Mouse (Mus musculus) MEL (cell line): Measurements from ENCODE around the gene Zfp1. TPM values are rescaled to one million over a fixed set of nuclear protein-coding genes. Genes with fewer than 3 reads are reported as not detected.
A peak's percentile ranks its signal among the peaks of the same experiment; 100 is the strongest.

Experiments
- DNase-seq: peaks from one replicate; pipeline ENCODE4 v3.0.0; 2011; ENCODE audit warnings: low read depth, low spot score
- H3K27ac ChIP-seq: 2 replicates; pipeline ENCODE4 v1.5.1; 2012; ENCODE audit warnings: low read depth, mild to moderate bottlenecking, control low read depth, low read length, moderate library complexity; ENCODE audit not compliant: control insufficient read depth
- H3K27me3 ChIP-seq, 2 experiments: fragments of 150-350 bp in 1 of 2; sonication (generic) in 1 of 2; 2 replicates each; pipeline ENCODE4 v1.6.1; 2012; ENCODE audit warnings: low read length in 2 of 2, mild to moderate bottlenecking in 2 of 2, improper control_type of control experiment in 1 of 2, moderate library complexity in 1 of 2; ENCODE audit not compliant: insufficient read depth in 2 of 2, control insufficient read depth in 1 of 2
- H3K36me3 ChIP-seq, 2 experiments: 2 replicates each; pipeline ENCODE4 v1.6.1; 2012 to 2014; ENCODE audit warnings: low read length in 2 of 2, improper control_type of control experiment in 1 of 2, inconsistent platforms in 1 of 2, mild to moderate bottlenecking in 1 of 2; ENCODE audit not compliant: insufficient read depth in 2 of 2, control insufficient read depth in 1 of 2
- H3K4me1 ChIP-seq, 2 experiments: fragments of 150-350 bp in 1 of 2; sonication (generic) in 1 of 2; 2 replicates each; pipeline ENCODE4 v1.6.1; 2012; ENCODE audit warnings: low read length in 2 of 2, improper control_type of control experiment in 1 of 2, mild to moderate bottlenecking in 1 of 2; ENCODE audit not compliant: insufficient read depth in 2 of 2, control insufficient read depth in 1 of 2
- H3K4me3 ChIP-seq, 2 experiments: fragments of 150-350 bp in 1 of 2; sonication (generic) in 1 of 2; 2 replicates each; pipeline ENCODE4 v1.5.1; 2012; ENCODE audit warnings: low read depth in 2 of 2, low read length in 2 of 2, mild to moderate bottlenecking in 2 of 2, moderate library complexity in 2 of 2, control low read depth in 1 of 2, improper control_type of control experiment in 1 of 2; ENCODE audit not compliant: control insufficient read depth in 1 of 2, insufficient read depth in 1 of 2
- H3K79me2 ChIP-seq: 2 replicates; pipeline ENCODE4 v1.6.1; 2012; ENCODE audit warnings: mild to moderate bottlenecking, low read length, moderate library complexity; ENCODE audit not compliant: control insufficient read depth, poor library complexity, insufficient read depth
- H3K9ac ChIP-seq: 2 replicates; pipeline ENCODE4 v1.6.1; 2012; ENCODE audit warnings: low read depth, mild to moderate bottlenecking, control low read depth, low read length, moderate library complexity; ENCODE audit not compliant: control insufficient read depth, poor library complexity, severe bottlenecking
- H3K9me3 ChIP-seq: fragments of 150-350 bp; sonication (generic); replicated peaks from 2 replicates; pipeline ENCODE4 v1.6.1; 2012; ENCODE audit warnings: mild to moderate bottlenecking, low read length, improper control_type of control experiment, moderate library complexity; ENCODE audit not compliant: insufficient read depth
- CTCF ChIP-seq, 3 experiments: IDR thresholded peaks in 2 of 3; conservative IDR thresholded peaks in 1 of 3; 2 replicates each; pipeline ENCODE4 v1.5.1; 2011 to 2012; ENCODE audit warnings: low read length in 3 of 3, low read depth in 2 of 3, mild to moderate bottlenecking in 2 of 3, improper control_type of control experiment in 1 of 3, inconsistent platforms in 1 of 3, mixed read lengths in 1 of 3, moderate library complexity in 1 of 3; ENCODE audit not compliant: control insufficient read depth in 1 of 3, insufficient read depth in 1 of 3, poor library complexity in 1 of 3, severe bottlenecking in 1 of 3
- GABPA ChIP-seq: IDR thresholded peaks from 2 replicates; pipeline ENCODE4 v1.6.1; 2012; ENCODE audit warnings: low read depth, mild to moderate bottlenecking, inconsistent platforms, low read length, improper control_type of control experiment, moderate library complexity
- MXI1 ChIP-seq: IDR thresholded peaks from 2 replicates; pipeline ENCODE4 v1.6.1; 2011; ENCODE audit warnings: mild to moderate bottlenecking, low read depth, low read length, improper control_type of control experiment
- MYC ChIP-seq: IDR thresholded peaks from 2 replicates; pipeline ENCODE4 v1.6.1; 2011; ENCODE audit warnings: low read depth, mild to moderate bottlenecking, low read length, improper control_type of control experiment, moderate library complexity
- NELFE ChIP-seq: IDR thresholded peaks from 2 replicates; pipeline ENCODE4 v1.6.1; 2011; ENCODE audit warnings: low read depth, low read length, improper control_type of control experiment
- NRF1 ChIP-seq: IDR thresholded peaks from 2 replicates; pipeline ENCODE4 v1.6.1; 2014; ENCODE audit warnings: low read depth, mild to moderate bottlenecking, inconsistent platforms, low read length, improper control_type of control experiment, moderate library complexity; ENCODE audit not compliant: poor library complexity, insufficient read depth, severe bottlenecking
- POLR2AphosphoS2 ChIP-seq: IDR thresholded peaks from 2 replicates; pipeline ENCODE4 v1.6.1; 2011; ENCODE audit warnings: low read length, improper control_type of control experiment
- SMC3 ChIP-seq: IDR thresholded peaks from 2 replicates; pipeline ENCODE4 v1.6.1; 2011; ENCODE audit warnings: low read depth, low read length, improper control_type of control experiment
- TAL1 ChIP-seq: IDR thresholded peaks from 2 replicates; pipeline ENCODE4 v1.6.1; 2012; ENCODE audit warnings: mild to moderate bottlenecking, inconsistent platforms, low read length, moderate library complexity, mixed read lengths
- UBTF ChIP-seq: IDR thresholded peaks from 2 replicates; pipeline ENCODE4 v1.6.1; 2012; ENCODE audit warnings: low read depth, mild to moderate bottlenecking, inconsistent platforms, low read length, improper control_type of control experiment, moderate library complexity, borderline replicate concordance; ENCODE audit not compliant: insufficient read depth
- USF1 ChIP-seq: IDR thresholded peaks from 2 replicates; pipeline ENCODE4 v1.6.1; 2014; ENCODE audit warnings: low read depth, mild to moderate bottlenecking, inconsistent platforms, low read length, improper control_type of control experiment, moderate library complexity
- ZMIZ1 ChIP-seq: IDR thresholded peaks from 2 replicates; pipeline ENCODE4 v1.6.1; 2012; ENCODE audit warnings: low read depth, mild to moderate bottlenecking, inconsistent platforms, low read length, improper control_type of control experiment, moderate library complexity
- polyA plus RNA-seq, 2 experiments: library from polyadenylated mRNA; stranded (reverse) in 1 of 2; unstranded in 1 of 2; fragments of >175 nt in 1 of 2; fragments of >200 nt in 1 of 2; gene quantifications; 2 replicates each; pipeline versions ENCODE4 v1.2.1 to v1.2.4; 2012; ENCODE audit warnings: low replicate concordance in 2 of 2, low read depth in 1 of 2; ENCODE audit not compliant: insufficient read length in 2 of 2, insufficient read depth in 1 of 2, missing spikeins in 1 of 2
- total RNA-seq: library from RNA; depleted of rRNA; stranded (reverse); fragments of 300-350 nt; gene quantifications from 2 replicates; pipeline ENCODE4 v1.2.3, GENCODE M21; 2012

Zfp1 gene
- total and polyA plus RNA-seq, 3 experiments = 12.2 to 12.4 TPM; not detected in 1

- Histone ChIP-seq H3K27me3 (no peaks in the 10 kb centered on the region), H3K79me2 (no peaks in the 10 kb centered on the region), H3K36me3 (no peaks in the 10 kb centered on the region), H3K27ac (no peak overlapping the region), H3K9me3 (no peaks in the 10 kb centered on the region), H3K4me3 (no peak overlapping the region), H3K9ac (no peak overlapping the region), H3K4me1 (no peaks in the 10 kb centered on the region)
- no peak for DNase-seq
- TF ChIP-seq MYC (no peak), CTCF (IDR thresholded peaks at IDR 0.05 in 2 of 3, conservative IDR thresholded peaks at IDR 0.05 in 1 of 3; ENCODE audit: control insufficient read depth in 1 of 3, insufficient read depth in 1 of 3, low read depth in 2 of 3, low read length in 3 of 3, poor library complexity in 1 of 3, severe bottlenecking in 1 of 3) (0 out of 6 replicates have a peak, but pooled peaks of 1 of the 3 experiments have one; percentile 2)
Observed at GRCm38 (mm10) chr8:111607414-111607813, 35.8 kb upstream of the Zfp1 start.

GRCm38 (mm10) chr8:111613181-111613580 lies 30.0 kb upstream of the Zfp1 start:
- TF ChIP-seq POLR2AphosphoS2 (no peak), MXI1 (no peak), ZMIZ1 (no peak), NRF1 (no peak), GABPA (no peak), UBTF (no peak), NELFE (no peak), USF1 (no peak)
- no peak overlapping the region for H3K4me3 ChIP-seq
- H3K9me3 ChIP-seq = no peaks in the 10 kb centered on the region
- no peaks in the 10 kb centered on the region for H3K36me3 ChIP-seq
- no peak overlapping the region for H3K9ac ChIP-seq
- DNase-seq = no peak
- no peaks in the 10 kb centered on the region for H3K4me1 ChIP-seq
- no peaks in the 10 kb centered on the region for H3K79me2 ChIP-seq
- no peaks in the 10 kb centered on the region for H3K27me3 ChIP-seq
- no peak overlapping the region for H3K27ac ChIP-seq

GRCm38 (mm10) chr8:111614786-111615701 lies 28.2 kb upstream of the Zfp1 start:
- no peaks in the 10 kb centered on the region for H3K27me3 ChIP-seq
- H3K4me1 ChIP-seq = no peaks in the 10 kb centered on the region
- H3K27ac ChIP-seq = no peak overlapping the region
- H3K9me3 ChIP-seq = no peaks in the 10 kb centered on the region
- TF ChIP-seq MXI1 = no peak
- TF ChIP-seq CTCF (IDR thresholded peaks at IDR 0.05 in 2 of 3, conservative IDR thresholded peaks at IDR 0.05 in 1 of 3; ENCODE audit: control insufficient read depth in 1 of 3, insufficient read depth in 1 of 3, low read depth in 2 of 3, low read length in 3 of 3, poor library complexity in 1 of 3, severe bottlenecking in 1 of 3) = peak in 1 of 3 experiments; percentile 15; a peak in 1 of 6 replicates
- no peak for TF ChIP-seq TAL1
- TF ChIP-seq SMC3 = no peak
- no peak overlapping the region for H3K9ac ChIP-seq
- DNase-seq = peak; percentile 31
- no peak overlapping the region for H3K4me3 ChIP-seq
- no peaks in the 10 kb centered on the region for H3K36me3 ChIP-seq
- H3K79me2 ChIP-seq = no peaks in the 10 kb centered on the region
